Mouse (Mus musculus) c-Kit-negative CD71-positive TER-119-positive erythroid progenitor cells, embryonic 14.5 days (primary cell): ENCODE measurements around the gene Flcn.

Experiments
- DNase-seq: peaks from one replicate; pipeline ENCODE4 v3.0.0-alpha.2; 2013; ENCODE audit warnings: low read depth, low spot score

Gene Flcn

GRCm38 (mm10) chr11:59769738-59770137 is 40.1 kb downstream of the Flcn start:
- no peak for DNase-seq

GRCm38 (mm10) chr11:59769307-59769706 is 40.5 kb downstream of the Flcn start:
- no peak for DNase-seq

DNA sequence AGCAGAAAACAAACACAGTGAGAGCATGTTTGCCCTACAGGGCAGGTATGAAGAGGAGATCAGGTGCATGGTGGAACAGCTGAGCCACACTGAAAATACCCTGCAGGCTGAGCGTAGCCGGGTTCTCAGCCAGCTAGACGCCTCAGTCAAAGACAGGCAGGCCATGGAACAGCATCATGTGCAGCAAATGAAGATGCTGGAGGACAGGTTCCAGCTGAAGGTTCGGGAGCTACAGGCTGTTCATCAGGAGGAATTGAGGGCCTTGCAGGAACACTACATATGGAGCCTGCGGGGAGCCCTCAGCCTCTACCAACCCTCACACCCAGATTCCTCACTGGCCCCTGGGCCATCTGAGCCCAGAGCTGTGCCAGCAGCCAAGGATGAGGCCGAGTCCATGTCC is 49.0 kb downstream of the Flcn start:
- DNase-seq: no peak

DNA sequence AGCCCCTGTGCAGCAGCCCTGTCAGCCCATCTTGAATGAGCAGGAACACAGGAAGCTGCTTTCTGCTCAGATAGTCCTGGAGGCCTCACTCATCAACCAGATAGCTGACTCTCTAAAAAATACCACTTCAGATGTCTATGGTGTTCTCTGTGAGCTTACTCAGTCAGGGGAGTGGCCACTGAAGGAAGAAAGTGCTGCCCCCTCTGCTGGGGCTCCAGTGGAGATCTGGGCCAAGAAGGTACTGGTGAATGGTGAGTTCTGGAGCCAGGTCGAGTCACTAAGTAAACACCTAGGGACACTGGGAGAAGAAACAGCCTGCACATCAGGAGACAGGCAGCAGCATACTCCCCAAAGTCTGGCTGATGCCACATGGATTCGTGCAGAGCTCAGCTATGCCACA is 50.2 kb downstream of the Flcn start:
- DNase-seq: no peak

GRCm38 (mm10) chr11:59759178-59759577 is 50.6 kb downstream of the Flcn start:
- no peak for DNase-seq

- no peak for DNase-seq
Measured at GRCm38 (mm10) chr11:59758191-59758985, 51.4 kb downstream of the Flcn start.

GRCm38 (mm10) chr11:59756351-59756750 is 53.5 kb downstream of the Flcn start:
- DNase-seq: no peak

DNA sequence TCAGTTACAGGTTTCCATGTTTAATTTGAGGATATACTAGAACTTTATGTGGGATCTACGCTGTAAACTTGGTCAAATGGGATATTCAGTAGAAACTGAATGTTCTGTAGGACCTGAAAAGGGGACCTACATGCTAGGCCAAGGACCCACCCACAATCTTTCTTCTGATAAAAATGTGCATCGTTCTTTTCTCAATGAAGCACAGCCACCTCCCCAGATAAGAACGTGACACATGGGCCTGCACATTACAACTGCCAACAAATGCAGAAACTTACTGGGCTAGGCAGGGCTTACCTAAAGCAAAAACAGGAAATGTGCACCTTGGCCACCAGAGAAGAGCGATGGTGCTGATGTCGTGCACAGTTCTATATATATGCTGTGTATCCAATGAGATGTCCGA is 55.3 kb downstream of the Flcn start:
- no peak for DNase-seq

DNA sequence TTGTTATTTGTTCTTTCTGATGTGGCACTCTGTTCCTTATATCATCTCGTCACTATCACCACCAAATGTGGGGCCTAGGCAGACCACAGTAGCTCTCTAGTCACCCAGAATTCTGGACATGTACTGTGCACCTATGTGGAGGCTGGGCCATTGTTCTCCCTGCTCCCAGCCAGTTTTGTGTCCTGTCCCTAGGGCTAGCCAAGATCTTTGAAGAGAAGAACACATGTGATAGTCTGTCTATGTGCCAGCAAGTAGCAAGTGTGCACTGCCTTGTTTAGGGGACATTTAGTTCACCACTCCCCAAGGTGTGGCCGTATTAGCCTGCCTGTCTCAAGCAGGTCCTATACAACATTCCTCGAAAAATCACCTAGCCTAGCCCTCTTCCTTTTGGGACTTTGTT is 60.8 kb downstream of the Flcn start:
- no peak for DNase-seq

- DNase-seq: no peak
Measured at GRCm38 (mm10) chr11:59746614-59747013, 63.2 kb downstream of the Flcn start.

DNA sequence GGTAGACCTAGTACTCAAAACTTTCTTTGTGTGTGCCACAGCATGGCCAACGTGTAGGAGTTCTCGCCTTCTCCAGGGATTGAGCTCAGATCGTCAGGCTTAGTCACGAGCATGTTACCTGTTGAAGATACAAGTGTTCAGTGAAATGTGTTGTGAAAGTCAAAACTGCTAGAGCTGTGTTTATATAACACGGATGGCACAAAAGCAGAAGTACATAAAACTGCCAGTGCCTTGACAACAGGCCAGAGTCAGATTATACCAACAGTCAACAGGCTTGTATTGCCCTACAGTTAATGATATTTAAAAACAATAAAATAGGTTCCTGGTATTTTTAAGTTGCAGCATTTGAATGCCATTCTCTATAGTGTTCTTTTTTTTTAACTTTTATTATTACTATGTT is 64.0 kb downstream of the Flcn start:
- DNase-seq: no peak

GRCm38 (mm10) chr11:59744374-59744773 is 65.4 kb downstream of the Flcn start:
- DNase-seq: no peak

- DNase-seq: no peak
Measured at GRCm38 (mm10) chr11:59743712-59744111, 66.1 kb downstream of the Flcn start.

DNA sequence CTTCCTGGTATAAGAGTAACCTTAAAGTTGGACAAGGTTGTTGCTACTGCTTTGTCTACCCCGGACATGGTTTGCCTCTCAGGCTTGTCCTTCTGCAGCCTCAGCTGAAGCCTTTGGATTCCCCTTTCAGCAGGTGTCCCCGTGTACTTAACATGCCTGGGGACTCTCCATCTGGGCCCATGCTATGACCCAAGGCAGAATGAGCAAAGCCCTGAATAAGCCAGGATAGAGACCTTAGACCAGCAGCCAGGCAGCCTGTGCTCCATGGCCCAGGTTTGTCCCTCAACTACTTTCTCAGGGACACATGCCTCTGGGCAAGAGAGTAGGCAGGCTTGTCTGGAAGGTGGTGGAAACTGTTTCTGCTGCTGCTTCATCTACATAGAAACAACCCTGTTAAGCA is 66.5 kb downstream of the Flcn start:
- no peak for DNase-seq

DNA sequence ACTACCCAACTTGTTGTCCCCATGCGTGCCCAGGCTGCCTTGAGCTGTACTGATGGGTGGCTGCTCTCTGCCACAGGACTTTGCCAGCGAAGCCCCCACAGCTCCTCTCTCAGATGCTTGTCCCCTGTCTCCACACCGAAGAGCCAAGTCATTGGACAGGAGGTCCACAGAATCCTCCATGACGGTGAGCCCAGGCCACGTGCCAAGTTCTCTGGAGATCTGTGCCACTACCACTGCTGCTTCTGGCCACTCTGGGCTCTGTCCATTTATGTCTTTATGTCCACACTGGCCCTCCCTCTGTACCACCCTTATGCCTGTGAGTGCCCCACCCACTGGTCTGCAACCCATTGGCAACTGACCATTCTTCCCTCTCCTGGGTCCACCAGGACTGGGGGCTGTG is 67.9 kb downstream of the Flcn start:
- no peak for DNase-seq
